Mouse (Mus musculus) E14TG2a.4 (cell line): ENCODE results near the gene 5730522E02Rik.

ENCODE experiments used
- CTCF ChIP-seq: conservative IDR thresholded peaks from 2 replicates; pipeline ENCODE4 v1.5.1; 2014; ENCODE audit warnings: low read length
- NANOG ChIP-seq: IDR thresholded peaks from 2 replicates; pipeline ENCODE4 v1.6.1; 2014; ENCODE audit warnings: borderline replicate concordance, low read length, mixed read lengths
- POU5F1 ChIP-seq: IDR thresholded peaks from 2 replicates; pipeline ENCODE4 v1.6.1; 2014; ENCODE audit warnings: low read length, borderline replicate concordance

DNA sequence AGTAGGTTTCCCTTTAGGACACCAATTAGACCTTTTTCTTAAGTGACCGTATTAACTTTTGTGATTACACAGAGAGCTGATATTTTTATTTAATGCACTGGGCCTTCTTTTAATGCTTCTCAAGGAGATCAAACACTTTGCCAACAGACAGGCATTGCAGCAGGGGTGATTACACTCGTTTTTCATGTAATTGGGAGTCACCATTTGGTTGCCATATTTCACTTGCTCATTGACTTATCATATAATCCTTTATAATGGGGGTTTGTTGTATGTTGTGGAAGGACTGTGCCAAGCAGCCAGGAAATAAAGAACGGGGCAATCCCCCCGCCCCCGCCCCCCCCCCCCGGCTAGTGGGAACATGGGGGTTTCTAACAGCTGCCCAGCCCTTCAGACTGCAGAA is 135.0 kb downstream of the 5730522E02Rik start:
- TF ChIP-seq CTCF (no peak), POU5F1 (no peak), NANOG (no peak)
